Mouse (Mus musculus) ovary, postnatal 36 days (tissue): ENCODE results near the gene Olfr1184.
"Not testable (repeated sequence)": the region's sequence is repeated elsewhere in the genome, so short reads cannot be mapped to it uniquely, and the experiment has no call there.

ENCODE experiments used
- DNase-seq: peaks from one replicate; pipeline ENCODE4 v3.0.0; 2022; ENCODE audit warnings: low spot score, mixed read lengths

Gene Olfr1184

GRCm38 (mm10) chr2:88483298-88483697, at the start of gene Olfr1184:
Gene Olfr1184, plus strand, starts transcription at chr2:88483598.
- no peak for DNase-seq

- DNase-seq, result no peak
These were observed 34.4 kb upstream of the Olfr1184 start, which contains the start of gene Gm13757 for GRCm38 (mm10) chr2:88449031-88449430. Gene Gm13757, minus strand, starts transcription at chr2:88449131.

- not testable (repeated sequence) for DNase-seq
These were observed 28.8 kb upstream of the Olfr1184 start, which contains the start of gene Olfr1183 for GRCm38 (mm10) chr2:88454567-88454966. Gene Olfr1183, plus strand, starts transcription at chr2:88454867.

- no peak for DNase-seq
These were observed 9.6 kb downstream of the Olfr1184 start, which contains the start of gene Olfr1185-ps1 for GRCm38 (mm10) chr2:88493020-88493419. Gene Olfr1185-ps1, plus strand, starts transcription at chr2:88493320.

GRCm38 (mm10) chr2:88518251-88518650, 34.9 kb downstream of the Olfr1184 start, which contains the start of gene Olfr1186:
Gene Olfr1186, plus strand, starts transcription at chr2:88518551.
- no peak for DNase-seq

- DNase-seq, result no peak
These were observed 42.3 kb downstream of the Olfr1184 start for GRCm38 (mm10) chr2:88525720-88526119.
